Mouse (Mus musculus) lung, postnatal 25 days (tissue): Measurements from ENCODE around the gene Zfr.
"Not testable (repeated sequence)": the region's sequence is repeated elsewhere in the genome, so short reads cannot be mapped to it uniquely, and the experiment has no call there.

Experiments used
- DNase-seq: peaks from one replicate; pipeline ENCODE4 v3.0.0; 2022; ENCODE audit warnings: low spot score

The Zfr gene

DNA sequence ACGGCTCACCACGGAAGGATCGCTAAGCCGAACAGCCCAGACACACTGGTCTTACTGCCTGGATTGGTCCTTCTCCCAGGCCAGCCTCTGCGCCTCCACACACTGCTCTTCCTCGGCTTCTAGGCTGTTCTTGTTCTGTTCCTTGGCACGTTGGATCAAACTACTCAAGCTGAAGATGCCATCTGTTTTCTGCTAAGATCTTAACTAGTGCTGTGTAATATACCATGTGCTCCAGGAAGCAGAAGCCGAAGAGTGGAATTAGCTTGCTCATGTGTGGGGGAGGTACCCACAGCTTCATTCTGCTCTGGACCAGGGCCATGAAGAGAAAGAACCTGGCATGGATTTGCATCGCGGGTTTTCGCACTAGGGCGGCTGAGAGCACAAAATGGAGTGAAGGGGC lies 11.2 kb upstream of the Zfr start:
- DNase-seq = no peak

DNA sequence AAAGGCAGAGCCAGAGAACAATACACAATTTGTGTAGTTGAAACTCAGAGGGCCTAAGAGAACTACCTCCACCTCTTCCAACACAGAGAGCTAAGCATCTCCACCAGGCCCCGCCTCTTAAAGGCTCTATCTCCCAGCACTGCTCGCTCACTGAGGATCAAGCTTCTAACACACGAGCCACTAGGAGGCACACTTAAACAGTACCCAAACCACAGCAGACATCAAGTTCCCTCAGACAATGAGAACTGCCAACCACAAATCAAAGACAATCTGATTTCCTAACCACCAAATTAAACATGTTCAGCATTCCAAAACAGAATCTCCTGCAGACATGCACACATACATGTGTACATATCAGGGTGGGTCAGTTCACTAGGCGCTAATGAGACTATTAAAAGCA lies 9.4 kb upstream of the Zfr start:
- DNase-seq = peak; percentile 47

DNA sequence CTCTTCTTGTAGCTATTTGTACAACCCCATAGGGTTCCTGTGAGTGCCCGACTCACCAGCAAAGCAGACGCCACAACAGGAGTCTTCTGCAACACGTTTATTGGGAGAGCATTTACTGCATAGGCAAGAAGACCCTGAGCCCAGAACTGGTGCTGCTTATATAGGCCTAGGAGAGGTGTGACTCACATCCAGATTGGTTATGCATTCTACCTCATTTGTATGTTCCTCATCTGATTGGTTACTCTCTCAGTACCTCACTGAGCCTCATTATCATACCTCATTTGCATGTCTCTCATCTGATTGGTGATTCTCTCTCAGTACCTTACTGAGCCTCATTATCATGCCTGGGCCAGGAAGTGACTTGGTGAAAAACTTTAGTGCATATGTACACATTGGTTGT lies 8.7 kb upstream of the Zfr start:
- DNase-seq = not testable (repeated sequence)

DNA sequence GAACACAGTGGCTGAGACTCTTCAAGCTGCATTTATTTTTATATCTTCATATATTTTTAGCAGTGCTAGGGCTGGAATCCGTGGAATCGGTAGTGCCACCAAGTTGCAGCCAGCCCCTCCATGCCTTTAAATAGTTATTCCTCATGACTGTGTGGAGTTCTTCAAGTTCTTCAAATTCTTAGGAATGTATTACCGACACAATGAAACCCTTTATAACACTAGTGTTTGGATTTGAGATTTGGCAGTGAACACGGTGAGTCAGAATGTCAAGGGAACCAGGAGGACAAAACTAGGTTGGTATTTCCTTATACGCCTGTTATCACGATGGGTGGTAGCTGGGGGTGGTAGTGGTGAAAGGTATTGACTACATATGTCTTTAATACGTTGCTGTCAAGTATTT lies 6.4 kb upstream of the Zfr start:
- peak; percentile 65 for DNase-seq

DNA sequence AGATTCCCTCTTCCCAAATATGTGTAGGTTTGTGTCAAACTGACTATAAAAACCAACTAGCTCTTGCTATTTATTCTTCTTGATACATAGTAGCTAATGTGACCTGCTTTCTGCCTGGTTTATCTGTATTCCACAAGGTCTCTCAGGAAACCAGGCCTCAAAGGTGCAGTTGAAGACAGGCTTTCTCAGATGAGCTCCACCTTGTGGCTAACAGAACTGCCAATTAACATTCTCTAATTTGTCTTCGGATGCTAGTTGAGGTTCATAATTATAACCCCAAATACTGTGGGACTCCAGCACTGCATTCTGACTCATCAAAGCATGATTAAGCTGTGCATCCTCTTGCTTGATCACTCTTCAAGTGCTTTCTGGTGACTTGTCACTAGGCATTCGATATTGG lies 4.2 kb upstream of the Zfr start:
- no peak for DNase-seq

DNA sequence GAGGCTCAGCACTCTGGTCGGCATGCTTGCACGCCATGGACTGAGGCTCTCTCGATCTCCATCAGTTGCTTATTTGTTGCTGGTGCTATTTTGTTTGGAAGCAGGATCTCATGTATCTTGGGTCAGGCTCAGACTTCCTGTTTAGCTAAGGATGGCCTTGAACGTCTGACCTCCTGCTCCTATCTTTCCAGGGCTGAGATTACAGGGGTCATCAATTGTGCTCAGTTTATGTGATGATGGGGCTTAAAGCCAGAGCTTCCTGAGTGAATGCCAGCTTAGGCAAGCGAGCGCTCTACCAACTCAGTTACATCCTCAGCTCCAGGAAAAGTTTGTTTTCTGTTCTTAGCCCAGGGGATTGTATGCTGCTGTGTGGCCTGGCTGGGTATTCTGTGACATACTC lies 3.1 kb upstream of the Zfr start:
- peak; percentile 50 for DNase-seq

DNA sequence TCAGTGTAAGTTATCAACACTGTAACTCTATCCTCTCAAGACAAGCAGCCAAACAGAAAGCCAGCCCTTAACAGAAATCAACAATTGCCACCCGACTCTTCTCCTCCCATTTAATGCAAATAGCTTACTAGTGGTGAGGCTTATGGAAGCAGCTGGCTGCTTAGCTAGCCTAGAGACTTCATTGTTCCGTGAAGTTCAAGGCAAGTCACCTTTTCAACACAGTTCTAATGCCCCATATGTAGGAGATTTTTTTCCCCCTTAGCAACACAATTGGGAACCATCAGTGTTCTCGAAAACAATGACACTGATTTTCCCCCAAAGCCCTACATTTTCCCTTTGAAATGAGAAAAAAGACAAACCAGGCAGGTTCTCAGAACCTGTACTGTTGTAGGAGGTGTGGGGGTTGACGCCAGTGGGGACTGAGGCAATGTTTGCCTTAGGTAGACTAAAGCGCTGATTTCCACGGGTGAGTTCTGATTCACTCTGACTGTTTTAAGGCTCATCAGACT lies 1.9 kb upstream of the Zfr start:
- DNase-seq = no peak

DNA sequence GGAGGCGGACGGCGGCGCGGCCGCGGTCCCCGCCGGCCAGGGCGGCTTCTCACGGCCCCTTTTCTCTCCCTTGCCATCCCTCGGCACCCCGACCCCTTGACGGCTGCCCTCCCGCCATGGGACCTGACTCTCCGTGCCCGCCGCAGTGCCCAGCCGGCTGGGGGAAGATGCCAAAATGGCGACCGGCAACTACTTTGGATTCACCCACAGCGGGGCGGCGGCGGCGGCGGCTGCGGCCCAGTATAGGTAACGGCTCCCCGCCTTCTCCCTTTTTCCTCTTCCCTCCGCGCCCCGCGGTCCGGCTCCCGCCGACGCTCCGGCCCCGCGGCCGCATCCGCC lies 431 bp downstream of the Zfr start:
- no peak for DNase-seq

DNA sequence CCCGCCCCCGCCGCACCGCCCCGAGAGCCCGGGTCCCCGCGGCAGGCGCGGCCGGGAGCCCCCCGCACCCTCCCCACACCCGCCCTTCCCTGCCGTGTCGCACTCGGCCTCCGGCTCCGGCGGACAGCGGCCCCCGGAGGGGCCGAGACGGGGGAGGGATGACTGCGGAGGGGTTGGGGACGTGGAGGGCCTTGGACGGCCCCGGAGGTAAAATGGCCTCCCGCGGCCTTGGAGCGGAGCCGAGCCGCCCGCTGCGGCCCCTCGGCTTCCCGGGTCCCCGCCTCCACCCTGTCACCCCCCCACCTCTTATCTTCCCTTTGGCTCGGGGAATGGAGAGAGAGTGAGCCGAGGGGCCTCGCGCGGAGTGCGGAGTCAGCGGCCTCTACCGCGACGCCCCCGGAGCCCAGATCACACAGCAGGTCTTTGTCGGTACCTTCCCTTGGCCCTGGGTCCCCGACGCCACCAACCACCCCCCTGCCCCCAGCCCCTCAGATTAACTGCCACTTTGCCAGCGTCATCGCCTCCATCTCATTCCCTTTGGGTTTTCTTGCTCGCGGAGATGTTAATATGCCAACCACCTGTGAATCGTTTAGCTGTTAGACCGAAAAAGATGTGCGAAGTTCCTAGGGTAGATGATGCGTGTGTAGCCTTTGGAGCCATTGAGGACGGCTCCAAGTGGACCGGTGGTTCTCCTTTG lies 949 bp downstream of the Zfr start:
- no peak for DNase-seq

DNA sequence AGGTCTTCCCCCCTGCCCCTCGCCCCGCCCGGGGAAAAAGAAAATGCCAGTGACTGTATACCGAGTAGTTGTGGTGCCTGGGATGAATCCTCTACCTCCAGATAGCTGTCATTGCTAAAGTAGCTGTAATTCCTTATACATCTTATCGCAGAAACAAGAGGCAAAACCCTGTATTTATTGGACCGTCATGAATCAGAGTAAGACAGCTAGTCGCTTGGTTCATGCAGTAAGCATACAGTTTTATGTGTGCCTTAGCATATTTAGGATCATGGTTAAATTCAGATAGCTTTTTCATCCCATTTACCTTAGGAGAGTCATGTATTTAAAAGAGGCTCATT lies 1.5 kb downstream of the Zfr start:
- no peak for DNase-seq

DNA sequence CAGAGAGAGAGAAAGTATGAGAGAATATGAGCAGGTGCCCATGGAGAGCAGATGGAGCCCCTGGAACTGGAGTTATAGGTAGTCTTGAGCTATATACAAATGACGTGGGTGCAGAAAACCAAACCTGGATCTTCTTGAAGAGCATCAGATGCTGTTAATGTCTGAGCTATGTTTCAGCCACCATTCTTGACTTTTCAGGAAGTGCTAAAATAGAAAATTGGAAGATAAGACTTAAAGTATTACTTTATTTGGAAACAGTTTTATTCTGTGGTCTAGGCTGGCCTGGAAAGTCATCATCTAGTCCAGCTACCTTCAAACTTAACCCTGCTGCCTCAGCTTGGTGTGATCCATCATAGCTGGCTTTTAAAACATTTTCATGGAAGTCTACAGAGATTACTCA lies 7.3 kb downstream of the Zfr start:
- no peak for DNase-seq

DNA sequence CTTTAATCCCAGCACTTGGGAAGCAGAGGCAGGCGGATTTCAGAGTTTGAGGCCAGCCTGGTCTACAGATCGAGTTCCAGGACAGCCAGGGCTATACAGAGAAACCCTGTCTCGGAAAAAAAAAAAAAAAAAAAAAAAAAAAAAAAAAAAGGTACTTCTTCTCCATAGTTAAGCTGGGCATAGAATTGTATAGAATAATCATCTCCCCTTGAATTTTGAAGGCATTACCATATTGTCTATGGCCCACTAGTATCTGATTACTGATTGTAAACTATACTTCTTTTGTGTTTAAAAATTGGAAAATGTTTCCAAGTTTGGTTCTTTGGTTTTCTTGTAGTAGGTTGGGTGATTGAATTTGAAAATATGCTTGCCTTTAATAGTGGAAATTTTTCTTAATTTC lies 13.2 kb downstream of the Zfr start:
- DNase-seq = not testable (repeated sequence)

DNA sequence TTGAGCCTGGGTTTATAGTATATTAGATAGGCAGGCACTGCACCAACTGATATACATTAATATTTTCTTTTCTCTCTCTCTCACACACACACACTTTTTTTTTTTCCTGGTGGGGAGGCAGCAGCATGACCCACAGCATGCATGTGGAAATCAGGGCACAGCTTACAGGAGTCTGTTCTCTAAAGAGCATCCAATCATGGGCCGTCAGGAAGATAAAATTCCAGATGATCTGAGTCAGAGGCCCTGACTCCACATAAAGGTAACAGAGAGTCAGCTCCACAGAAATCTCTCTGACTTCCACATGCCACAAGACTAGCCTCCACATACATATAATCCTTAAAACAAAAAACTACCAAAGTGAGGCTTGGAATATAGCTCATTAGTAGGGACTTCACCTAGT lies 16.9 kb downstream of the Zfr start:
- DNase-seq = no peak

DNA sequence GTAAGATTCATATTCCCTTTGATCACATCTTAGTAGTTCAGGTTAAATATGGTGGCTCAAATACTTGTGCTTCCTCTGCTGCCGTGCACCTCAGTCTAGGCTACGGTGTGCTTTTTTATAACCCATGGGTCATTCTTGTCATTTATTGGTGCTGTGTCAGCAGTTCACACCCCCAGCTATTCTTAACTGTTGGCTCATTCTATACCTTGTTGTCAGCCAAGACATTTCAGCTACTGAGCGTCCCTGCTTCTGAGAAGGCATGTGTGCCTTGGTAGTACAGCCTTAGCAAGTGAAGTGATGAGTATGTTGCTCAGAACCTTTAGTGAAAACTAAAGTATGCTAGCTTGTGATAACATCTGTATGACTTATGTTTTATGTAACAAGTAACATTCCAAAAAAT lies 17.7 kb downstream of the Zfr start:
- DNase-seq = no peak

DNA sequence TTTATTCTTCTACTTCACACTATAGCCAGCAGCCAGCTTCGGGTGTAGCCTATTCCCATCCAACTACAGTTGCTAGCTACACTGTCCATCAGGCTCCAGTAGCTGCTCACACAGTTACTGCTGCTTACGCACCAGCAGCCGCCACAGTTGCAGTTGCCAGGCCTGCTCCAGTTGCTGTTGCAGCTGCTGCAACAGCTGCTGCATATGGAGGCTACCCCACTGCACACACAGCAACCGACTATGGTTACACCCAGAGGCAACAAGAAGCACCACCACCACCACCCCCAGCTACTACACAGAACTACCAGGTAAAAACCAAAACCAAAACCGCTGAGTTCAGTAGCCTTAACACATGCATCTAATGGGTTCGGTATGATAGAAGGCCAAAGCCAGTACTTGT lies 18.7 kb downstream of the Zfr start:
- DNase-seq = no peak

DNA sequence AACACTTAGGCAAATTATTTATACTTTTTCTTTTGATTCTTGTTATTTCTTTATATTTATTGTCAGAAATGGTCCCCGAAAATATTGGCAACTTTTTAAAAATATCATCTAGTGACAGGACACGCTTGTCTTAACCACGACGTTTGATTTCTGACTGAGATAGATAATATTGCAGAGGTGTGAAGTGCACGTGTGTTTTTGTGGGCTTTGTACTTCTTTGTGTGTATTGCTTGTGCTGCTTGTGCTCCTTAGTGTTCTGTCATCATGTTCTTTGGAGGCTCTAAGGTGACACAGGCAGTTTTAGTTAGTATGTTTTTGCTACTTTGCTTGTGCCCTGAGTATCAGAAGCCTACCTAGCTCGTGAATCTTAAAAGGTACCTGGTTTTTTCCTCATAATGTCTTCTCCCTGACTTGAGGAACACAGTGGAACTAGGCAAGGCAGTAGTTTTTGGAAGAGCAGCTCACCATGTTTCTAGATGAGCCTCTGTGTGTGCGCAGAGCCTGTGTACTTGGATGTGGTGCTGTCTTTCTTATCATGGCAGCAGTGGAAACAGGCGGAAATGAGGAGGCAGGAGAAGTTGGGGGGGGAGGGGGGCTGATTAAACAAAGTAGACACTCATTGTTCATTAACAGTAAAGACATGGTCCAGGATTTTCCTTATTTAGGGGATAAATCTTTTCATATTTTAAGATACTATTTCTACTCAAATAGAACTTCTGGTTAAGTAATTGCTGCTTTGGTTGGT lies 23.5 kb downstream of the Zfr start:
- DNase-seq = no peak

DNA sequence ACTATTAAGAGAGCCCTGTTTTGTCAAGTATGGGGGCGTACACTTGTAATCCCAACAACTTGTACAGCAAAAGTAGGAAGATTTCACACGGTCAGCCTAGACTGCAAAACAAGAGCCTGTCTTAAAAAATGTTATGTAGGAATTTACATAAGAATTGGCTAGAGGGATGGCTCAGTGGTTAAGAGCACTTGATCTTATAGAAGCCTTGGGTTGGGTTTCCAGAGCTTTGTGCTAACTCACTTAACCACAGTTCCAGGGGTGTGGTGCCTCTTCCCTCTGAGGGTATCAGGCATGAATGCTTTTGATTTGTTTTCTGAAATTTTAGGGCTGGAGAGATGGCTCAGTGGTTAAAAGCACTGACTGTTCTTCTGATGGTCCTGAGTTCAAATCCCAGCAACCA lies 29.8 kb downstream of the Zfr start:
- DNase-seq = no peak

DNA sequence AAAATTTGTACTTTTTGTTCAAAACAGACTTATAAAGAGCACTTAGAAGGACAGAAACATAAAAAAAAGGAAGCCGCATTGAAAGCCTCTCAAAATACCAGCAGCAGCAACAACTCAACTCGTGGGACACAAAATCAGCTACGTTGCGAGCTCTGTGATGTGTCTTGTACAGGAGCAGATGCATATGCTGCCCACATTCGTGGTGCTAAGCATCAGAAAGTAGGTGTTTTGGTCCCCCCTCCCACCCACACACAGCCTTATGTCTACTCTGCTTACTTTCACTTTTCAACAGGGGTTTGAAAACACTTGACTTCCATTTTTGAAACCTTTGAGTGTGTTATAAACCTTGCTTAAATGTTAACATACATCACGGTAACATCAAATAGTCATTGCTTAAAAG lies 31.9 kb downstream of the Zfr start:
- DNase-seq = no peak

DNA sequence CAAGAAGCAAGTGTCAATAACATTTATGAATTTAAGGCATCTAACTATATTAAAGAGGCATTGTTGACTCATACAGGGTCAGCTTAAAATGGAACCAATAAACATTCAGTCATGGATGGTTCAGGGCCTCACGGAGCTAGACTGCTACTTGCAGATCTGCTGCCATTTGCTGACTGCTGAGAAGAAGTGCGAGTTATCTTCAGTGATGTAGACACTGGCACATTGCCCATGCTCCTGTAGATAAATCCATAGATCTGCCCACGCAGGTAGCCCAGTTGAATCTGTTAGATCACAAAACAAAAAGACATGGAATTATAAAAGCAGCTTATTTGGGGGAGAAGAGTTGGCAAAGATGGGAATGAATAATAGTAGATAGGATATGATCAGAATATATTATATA lies 36.1 kb downstream of the Zfr start:
- DNase-seq = no peak

DNA sequence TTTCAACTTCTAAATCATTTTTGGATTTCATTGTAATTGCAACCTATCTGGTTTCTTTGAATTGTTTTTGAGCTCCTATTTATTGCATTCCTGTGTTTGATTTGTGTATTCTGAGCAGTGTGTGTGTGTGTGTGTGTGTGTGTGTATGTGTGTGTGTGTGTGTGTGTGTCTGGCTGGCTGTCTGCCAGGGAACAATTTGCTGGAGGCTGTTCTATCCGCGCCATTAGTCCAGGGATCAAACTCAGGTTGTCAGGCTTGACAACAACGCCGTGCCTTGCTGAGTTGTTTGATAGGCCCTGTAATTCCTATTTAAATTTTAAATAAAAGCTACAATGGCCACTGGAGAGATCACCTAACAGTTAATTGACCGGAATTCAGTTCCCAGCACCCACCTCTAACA lies 60.5 kb downstream of the Zfr start:
- no peak for DNase-seq

DNA sequence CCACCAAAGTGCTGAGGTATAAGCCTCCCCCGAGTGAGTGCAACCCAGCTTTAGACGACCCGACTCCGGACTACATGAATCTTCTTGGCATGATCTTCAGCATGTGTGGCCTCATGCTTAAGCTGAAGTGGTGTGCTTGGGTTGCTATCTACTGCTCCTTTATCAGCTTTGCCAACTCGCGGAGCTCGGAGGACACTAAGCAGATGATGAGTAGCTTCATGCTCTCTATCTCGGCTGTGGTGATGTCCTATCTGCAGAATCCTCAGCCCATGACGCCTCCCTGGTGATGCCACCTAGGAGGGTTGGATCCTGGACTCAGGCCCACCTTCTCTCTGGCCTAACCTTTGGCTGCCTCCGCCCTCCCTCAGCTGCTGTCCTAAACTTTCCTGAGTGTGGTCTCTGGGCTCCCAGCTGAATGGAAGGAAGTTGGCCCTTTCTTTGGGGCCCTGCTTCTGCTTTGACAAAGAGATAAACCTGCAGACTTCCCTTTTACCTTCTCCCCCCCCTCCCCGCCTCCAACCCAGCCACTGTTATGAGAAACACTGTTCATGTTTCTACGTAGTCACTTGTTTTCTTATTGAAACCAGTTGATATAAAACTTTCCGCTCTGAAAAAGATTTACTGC lies 63.7 kb downstream of the Zfr start:
- DNase-seq = not testable (repeated sequence)

DNA sequence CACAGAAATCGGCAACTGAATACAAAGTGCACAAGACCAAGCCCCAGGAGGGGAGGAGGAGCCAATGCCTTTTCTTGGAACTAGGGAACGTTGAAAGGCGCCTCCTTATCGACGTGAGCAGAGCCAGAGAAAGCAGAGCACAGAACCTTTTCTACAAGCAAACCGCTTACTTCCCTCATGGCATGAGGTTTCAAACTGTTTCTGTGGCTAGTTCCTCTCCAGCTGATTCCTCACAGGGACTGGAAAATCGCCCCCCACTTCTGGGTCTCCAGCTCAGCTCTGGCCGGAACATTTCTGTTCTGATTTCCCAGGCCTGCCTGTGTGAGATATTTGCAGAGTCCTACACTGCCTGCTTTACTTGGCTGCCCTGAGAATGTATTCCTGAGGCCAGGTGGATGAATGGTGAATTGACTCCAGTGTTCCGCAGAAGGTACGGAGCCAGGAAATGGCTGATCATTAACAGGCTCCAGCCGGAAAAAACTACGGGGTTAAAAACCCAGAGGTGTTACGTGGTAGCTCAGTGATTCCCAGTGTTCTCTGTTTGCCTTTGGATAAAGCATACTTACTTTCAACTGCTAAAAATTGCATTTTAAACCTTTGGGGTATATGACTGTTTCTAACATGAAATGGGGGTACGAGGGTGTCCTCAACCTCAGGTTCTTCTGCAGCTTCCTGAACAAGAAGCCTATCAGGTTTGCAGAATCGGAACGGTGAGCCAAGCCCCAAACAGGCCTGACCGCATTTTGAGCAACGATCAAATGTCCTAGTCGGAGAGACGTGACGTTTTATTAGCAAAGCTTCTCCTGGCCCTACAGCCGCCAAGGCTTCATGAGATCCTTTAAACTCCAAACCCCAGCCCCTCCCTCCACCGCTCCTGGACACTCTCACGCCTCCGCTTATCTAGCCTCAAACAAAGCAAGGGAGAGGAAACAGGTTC lies 76.5 kb downstream of the Zfr start:
- DNase-seq = peak; percentile 37
